Mouse (Mus musculus): ENCODE measurements around the gene Degs1.

DNA sequence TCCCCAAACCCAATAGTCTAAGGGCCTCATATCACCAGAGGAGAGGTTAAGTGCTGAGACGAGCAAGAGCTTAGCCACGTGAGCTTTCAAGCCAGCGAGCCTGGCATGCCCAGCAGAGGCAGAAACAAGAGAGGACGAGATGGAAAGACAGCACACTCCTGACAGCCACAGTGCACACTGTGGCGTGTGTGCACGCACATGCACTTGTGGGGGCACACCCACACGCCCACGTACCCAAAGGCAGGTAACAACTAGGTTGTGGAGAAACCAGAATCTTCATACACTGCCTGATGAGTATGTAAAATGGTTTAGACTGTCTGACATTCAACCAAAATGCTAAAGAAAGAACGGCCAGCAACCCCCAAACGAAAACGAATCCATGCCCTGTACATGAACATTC lies 2.0 kb downstream of the Degs1 start:
- TF ChIP-seq CTCF (IDR thresholded peaks at IDR 0.05; ENCODE audit: extremely low read depth, insufficient read depth, low read length) (no peak), POLR2A (IDR thresholded peaks at IDR 0.05; ENCODE audit: extremely low read depth, insufficient read depth, low read length) (no peak)

All from cortical plate, adult 2 months (tissue).